Mouse (Mus musculus): ENCODE measurements around the gene Fnbp1.

Fnbp1 gene

DNA sequence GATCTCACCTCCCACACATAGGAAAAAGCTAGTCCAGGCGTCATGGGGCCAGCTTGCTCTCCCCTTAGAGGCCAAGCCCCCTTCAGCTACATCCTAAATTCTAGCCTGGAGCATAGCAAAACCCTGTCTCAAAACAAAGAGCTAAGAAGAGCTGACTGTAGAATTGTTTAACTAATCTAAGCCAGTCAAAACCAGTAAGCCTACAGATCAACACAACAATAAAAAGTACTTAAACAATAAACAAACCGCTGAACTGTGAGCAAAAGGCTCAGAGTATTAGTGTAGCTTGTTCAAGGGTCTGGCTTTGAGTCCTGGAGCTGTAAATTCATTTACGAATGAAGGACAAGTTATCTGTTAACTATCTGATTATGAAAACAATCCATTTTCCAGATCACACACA is 50.6 kb downstream of the Fnbp1 start:
- DNase-seq: no peak

DNA sequence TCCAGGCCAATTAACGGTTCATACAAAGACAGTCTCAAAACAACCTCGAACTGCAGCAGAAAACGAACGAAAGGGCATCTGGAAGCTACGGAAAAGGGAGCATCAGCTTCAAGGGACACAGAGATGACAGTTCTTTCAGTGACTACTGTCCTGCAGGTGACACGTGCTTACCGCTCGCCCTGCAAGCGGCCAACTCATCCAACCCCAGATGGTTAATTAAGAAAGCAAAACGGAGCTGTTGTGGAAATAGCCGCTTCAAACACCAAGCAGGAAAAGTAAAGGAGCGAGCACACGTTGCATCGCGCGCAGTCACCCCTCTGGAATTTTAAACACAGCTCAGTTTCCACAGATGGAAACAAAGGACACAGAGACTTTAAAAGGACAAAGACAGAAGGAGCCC is 52.2 kb downstream of the Fnbp1 start:
- no peak for DNase-seq

DNA sequence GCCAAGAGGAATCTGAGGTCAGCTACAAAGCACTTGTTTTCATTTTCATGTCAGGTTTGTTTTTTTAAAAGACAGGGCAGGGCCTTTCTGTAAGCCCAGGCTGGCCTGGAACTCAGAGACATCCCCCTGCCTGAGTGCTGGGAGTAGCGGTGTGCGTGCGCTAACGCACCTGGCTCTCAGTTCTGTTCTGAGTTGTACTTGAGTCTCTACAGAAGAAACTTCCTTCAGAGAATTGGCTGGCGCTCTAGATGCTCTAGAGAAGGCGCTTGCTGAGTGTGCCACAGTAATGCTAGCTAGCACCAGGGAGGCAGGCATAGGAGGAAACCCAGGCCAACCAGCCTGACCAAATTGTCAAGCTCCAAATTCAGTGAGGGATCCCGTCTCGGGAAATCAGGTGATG is 52.9 kb downstream of the Fnbp1 start:
- DNase-seq: no peak

DNA sequence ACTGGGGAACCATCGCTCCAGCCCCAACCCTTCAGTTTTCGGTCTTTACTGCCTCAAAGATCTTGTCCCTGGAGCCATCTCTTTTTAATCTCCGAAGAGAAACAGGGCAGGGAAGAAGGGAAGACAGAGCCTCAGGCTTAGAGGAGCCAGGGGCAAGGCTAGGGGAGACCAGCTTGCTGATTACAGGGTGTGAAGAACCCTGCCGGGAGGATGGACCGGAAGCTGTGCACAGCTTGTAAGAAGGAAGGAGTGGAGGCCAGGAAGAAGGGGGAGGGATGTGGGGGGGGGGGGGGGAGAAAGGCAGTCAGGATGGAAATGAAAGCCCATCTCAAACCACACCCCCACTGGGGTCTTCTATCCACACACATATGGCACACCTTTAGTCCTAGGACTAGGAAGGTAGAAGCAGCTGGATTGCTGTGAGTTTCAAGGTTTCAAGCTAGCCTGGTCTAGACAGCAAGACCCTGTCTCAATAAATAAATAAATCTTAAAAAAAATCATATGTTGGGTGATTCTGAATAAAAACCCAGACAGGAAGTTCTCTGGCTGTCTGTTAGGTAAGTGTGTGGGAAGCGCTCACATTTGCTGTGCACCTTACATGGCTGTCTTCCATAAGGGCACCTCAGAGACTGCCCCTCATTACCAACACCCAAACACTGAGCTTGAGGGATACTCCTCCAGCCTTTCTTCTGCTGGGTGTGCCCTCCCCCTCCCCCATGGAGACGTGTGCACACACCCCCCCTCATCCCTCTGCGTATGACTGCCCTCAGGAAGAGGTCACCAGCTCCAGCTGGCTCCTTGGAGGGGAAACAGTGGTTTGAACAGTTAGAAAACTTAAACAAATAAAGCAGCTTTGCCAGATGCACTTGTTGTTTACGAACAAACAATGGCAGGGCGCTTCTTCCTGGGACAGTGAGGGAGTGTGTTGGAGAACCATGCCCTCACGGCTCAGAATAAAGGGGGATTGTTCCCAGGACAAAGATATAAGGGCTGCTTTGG is 53.8 kb downstream of the Fnbp1 start:
- DNase-seq: peak; percentile 36

DNA sequence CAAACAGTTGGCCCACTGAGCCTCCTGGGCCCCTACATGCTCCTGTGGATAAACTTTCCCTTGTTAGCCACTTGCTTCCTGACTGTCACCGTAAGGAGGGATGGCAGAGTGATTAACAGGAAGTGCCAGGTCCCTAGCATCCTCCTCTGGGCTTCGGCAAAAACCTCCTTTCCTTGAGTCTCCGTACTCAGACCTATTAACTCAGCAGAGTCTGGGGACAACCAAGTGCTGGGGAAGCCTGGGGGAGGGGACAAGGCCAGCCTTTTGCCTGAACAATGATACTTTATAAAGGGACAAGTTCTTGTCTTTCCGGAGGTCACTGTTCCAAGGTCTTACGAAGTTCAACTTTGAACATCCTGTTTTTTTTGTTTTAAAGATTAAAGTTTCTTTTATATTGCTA is 54.7 kb downstream of the Fnbp1 start:
- no peak for DNase-seq

DNA sequence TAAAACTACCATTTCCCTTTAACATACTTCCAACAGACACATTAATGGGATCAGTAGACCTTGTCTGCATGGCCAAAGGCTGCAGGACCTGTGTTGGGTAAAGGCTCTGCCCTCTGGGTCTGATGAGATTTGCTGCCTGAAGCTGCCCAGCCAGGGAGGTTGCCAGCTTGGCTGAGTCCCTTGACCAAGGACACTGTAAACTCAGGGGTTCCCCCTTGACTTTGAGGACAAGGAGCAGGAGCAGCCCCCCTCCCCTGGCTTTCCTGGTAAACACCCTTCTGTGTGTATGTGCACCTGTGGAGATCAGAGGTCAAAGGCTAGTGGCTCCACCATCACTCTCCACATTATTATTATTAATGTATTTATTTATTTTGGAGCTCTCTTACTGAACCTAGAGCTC is 55.3 kb downstream of the Fnbp1 start:
- DNase-seq: no peak

DNA sequence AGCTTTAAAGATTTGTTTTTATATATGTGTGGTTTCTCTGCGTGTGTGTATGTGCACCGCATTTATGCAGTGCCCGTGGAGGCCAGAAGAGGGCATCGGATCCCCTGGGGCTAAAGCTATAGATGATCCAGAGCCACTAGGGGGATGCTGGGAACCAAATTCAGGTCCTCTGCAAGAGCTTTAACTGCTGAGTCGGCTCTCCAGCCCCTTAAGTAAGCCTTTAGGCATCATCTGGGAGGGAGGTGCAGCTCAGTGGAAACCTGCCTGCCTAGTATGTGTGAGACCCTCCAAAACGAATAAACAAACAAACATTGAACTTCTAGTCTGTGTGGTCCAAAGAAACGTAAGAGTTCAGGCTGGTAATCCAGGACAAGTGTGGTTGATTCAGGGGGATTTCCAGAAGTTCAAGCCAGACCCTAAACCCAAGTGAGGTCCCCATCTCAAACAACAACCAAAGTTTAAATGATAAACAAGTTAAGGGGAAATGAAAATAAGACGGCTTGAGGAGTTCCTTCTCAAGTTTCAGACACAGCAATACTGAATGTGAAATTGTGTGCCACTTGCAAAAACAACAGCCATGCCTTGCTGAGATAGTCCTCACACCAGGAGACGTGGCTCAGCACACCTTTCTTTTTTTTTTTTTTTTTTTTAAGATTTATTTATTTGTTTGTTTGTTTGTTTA is 57.5 kb downstream of the Fnbp1 start:
- DNase-seq: no peak

DNA sequence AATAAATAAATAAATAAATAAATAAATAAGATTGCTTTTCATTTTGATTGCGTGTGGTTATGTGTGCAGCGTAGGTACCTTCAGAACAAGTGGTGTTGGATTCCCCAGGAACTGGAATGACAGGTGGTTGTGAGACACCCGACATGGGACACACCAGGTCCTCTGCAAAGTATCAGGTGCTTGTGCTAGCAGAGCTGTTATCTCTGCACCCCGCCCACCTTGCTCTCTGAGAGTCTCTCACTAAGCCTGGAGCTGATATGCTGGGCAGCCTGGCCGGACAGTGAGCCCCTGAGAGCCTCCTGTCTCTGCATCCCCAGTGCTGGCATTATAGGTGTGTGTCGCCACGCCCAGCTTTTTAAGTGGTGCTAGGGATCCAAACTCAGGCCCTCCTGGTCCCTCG is 58.4 kb downstream of the Fnbp1 start:
- no peak for DNase-seq

DNA sequence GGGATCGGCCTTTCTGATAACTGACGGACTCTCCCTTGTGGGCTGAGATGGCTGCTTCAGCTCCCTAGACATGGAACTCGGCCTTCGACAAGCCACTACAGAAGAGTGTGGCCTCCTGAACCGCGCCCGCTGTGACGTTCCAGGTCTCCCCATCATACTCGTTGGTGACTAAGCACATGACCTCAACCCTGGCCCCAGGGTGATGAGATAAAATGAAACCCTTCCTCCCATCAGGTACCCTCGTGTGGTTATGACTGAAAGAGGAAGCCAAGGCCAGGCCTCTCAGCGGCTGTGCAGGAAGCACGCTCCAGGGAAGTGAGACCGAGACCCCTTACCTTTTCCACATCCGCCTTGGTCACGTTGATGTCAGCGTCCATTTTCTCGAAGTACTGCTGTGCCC is 59.2 kb downstream of the Fnbp1 start:
- no peak for DNase-seq

DNA sequence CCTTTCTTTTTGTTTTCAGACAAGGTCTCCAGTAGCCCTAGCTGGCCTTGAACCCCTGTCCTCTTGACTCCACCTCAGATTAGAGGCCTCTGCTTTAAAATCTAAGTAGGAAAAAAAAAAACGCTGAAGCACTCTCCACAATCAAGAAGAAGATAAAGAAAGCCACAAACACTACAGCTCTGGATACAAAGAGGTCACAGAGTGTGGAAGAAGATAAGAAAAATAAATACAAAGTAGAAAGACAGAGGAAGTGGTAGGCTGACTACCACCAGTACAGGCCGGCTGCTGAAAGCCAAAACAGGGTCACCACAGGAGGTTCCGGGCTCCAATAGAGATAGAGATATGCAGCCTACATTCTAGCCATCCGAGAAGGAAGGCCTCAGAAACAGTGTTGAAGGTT is 60.5 kb downstream of the Fnbp1 start:
- no peak for DNase-seq

DNA sequence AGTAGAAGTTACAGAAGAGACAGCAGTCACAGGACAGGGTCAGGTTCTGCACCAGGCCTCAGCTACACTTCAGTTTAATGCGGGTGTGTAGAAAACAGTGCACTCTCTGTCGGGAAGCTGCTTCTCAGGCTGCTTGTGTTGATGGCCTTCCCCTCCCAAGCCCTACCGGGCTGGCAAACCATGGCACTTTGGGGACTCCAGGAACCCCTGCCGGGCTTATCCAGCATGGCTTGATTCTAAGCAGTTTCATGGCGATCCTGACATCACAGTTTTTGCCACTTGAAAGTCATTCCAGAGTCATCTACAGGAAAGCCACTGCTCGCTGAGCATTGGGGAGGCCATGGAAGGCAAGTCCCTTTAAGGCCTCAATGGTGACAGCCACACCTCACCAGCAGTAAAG is 62.7 kb downstream of the Fnbp1 start:
- no peak for DNase-seq

DNA sequence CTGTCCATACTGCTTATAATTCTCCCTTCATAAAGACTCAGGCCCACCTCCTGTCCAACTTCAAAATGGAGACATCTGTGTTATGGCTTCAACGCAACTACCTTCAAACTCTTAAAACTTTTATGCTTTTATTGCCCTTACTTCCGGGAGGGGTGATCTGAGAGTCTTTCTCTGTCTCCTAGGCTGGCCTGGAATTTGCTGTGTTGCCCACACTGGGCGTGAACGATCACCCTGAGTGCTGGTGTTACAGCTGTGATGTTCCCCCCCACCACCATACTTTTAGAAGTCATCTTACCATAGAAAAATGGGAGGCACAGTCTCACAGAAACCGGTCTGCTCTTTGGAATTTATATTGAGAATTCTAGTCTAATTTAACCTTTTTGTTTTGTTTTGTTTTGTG is 64.2 kb downstream of the Fnbp1 start:
- DNase-seq: no peak

DNA sequence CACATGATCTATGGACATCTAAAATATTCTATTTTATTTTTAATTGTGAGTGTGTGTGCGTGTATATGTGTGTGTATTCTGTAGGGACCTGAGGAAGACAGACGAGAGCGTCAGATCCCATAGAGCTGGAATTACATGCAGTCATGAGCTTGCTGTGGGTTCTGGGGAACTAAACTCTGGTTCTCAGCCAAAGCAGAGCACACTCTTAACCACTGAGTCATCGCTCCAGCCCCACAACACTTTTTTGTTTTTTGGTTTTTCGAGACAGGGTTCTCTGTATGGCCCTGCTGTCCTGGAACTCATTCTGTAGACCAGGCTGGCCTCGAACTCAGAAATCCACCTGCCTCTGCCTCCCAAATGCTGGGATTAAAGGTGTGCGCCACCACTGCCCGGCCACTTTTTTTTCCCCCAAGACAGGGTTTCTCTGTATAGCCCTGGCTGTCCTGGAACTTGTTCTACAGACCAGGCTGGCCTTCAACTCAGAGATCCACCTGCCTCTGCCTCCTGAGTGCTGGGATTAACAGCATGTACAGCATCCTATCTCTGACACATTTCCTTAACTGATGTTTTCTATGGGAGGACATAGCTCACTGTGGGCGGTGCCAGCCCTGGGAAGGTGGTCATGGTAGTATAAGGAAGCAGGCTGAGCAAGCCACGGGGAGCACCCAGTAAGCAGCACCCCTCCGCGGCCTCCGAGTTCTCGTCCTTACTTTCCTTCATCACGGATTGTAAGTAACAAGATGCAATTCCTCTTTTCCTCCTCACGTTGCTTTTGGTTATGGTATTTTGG is 65.3 kb downstream of the Fnbp1 start:
- no peak for DNase-seq

DNA sequence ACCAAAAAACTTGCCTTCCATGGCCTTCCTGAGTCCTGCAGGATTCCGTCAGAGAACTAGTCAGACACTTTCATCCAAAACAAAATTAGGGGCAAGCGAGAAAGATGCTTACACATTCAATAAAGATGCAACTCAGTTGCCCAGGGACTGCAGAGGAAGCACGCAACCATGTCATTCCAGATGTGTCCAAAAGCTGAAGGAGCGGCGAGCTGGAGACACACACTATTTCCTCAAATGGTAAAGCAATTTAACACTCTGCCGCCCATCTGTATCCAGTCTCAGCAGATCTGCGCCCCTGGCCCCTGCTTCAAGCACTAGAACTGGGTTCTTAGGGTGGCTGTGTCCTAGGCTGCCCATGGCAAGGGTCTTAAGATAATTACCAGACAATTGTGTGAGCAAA is 66.0 kb downstream of the Fnbp1 start:
- DNase-seq: no peak

DNA sequence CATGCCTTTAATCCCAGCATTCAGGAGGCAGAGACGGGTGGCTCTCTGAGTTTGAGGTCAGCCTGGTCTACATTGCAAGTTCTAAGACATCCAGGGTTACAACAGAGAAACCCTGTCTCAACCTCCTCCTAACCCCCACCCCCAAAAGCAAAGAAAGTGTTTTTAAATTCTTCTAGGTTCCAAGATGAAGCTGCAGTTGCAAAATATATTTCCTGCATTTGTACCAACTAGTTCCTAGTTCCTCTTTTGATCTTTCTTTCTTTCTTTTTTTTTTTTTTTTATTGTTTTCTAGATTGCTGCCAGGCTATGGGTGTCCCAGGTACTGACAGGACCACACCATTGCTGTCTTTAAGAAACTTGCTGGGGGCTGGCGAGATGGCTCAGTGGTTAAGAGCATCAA is 66.6 kb downstream of the Fnbp1 start:
- no peak for DNase-seq

DNA sequence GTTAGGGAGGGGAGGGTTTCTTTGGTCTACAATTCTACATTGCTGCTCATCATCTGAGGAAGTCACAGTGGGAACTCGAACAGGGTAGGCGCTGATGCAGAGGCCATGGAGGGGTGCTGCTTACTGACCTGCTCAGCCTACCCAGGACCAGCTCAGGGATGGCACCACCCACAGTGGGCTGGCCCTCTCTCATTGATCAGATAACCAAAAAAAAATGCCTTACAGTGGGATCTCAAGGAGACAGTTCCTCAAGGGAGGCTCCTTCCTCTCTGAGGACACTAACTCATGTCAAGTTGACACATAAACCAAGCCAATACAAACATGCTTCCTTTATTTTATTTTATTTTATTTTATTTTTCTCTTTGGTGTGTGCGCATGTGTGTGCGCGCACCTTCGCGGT is 72.3 kb downstream of the Fnbp1 start:
- no peak for DNase-seq

DNA sequence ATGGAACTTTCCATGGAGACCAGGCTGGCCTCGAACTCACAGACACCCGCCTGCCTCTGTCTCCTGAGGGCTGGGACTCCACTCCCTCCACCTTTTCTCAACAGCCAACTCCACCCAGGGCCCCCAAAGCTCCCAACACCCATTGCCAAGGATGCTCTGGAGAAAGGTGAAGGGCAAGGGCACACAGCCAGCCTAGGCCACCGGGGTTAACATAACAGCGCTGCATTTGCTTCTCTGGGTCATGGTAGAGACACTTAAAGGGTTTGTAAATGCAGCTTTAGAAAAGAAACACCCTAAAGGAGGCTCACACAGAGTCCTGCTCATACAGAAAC is 72.7 kb downstream of the Fnbp1 start:
- DNase-seq: no peak

DNA sequence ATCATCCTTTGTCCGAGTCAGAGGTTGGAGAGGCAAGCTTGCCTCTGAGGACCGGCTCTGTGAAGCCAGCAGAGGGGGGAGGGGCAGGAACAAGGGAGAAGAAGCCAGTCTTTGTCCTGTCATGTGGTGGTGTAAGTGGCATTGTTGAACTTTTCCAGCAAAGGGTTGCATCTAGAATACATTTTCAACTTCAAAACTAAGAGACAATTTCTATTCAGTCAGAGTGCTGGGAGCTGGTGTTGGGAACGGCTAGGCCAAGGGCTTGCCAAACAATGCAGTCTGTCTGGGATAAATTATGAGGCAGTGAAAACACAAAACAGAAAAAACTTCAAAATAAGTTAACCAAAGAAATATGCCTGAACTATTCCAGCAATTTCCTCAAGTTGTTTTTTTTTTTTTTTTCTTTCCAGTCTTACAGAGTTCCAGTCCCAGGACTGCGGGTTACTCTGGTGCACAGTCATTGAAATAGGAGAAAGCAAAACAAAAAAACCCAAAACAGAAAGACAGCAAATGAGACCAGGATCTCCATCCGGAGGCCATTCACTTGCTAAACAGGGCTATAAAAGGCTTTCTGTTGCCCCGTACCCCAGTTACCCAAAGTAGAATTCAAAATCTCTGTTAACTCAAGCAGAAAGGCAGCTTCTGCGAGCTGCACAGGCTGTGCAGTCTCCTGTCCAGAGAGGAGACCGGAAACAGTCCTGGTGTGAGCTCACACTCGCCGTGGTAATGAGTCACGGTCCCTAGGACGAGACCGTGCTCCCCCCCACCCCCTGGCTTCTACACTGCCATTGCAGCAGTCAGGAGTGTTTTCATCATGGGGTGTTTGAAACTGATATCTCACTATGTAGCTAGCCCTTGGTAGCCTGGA is 73.3 kb downstream of the Fnbp1 start:
- DNase-seq: peak; percentile 23

DNA sequence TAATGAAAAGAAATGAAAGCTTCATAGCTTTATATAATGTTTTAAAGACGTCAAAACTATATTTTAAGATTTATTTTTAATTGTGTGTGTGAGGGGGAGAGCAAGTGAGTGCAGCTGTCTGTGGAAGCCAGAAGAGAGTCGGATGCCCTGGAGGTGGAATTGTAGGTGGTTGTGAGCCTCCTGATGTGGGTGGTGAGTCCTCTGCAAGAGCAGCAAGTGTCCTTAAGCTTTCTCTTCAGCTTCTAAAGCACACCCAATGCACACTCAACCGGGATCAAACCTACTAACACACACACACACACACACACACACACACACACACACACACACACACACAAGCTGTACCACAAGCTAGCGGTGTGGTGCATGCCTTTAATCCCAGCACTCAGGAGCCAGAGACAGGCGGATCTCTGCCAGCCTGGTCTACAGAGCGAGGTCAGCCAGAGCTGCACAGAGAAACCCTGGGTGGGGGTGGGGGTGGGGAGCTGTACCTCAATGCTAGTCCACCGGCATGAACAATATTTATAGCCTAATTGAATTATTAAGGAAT is 74.0 kb downstream of the Fnbp1 start:
- no peak for DNase-seq

DNA sequence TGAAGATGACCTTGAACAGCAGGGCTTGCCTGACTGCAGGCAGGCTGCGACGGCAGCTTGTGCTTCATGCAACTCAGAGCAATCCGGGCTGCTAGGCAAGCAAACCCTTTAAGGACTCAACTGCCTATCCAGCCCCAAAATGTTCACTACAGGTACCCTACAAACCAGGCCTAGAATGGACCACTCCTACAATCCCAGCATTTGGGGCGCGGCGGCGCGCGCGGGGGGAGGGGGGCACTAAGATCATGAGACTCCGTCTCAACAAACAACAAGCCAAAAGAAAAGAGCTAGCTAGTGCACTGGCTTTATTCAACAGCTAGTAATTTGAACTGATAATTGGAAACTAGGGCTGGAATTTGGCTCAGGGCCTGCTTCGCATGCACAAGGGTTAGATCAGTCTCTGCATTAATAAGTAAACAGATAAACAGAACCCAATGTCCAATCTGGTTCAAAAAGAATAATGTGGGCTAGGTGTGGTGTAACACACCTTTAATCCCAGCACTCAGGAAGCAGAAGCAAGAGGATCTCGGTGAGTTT is 74.7 kb downstream of the Fnbp1 start:
- DNase-seq: peak; percentile 53

DNA sequence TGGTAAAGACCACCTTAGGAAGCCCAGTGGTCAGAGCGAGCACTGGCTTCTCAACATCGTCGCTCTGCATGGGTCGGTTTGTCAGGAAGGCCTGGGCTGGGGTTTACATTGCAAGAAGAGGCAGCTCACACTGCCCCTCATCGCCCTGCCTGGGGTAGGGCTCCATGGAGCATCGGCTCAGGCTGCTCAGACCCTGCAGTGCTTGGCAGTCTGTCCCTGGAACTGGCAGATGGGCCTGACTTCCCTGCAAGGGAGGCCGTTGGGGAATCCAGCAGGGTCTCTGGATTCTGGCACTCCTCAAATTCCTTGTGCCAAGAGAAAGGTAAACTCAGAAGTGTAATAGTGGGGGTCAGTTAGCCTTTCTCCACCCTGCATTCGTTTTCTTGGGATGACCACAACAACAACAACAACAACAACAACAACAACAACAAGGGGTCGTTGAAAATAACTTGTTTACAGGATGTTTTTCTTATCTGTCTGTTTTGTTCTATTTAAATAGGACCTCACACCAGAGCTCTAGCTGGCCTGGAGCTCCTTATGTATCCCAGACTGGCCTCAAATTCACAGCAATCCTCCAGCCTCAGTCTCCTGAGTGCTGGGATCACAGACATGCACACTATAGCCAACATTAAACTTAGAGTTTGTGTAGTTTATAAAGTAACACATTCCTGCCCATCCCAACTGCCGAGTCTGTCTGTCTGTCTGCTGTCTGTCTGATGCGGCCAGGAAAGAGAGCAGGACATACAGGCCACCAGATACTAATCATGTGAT is 75.6 kb downstream of the Fnbp1 start:
- no peak for DNase-seq
